Mouse (Mus musculus) urinary bladder, postnatal 4 days (tissue): ENCODE measurements around the gene Tmem120a.

Experiments used
- DNase-seq, 2 experiments: peaks; one replicate each; pipeline ENCODE4 v3.0.0; 2021 to 2022; ENCODE audit warnings: low spot score in 2 of 2

Tmem120a gene

DNA sequence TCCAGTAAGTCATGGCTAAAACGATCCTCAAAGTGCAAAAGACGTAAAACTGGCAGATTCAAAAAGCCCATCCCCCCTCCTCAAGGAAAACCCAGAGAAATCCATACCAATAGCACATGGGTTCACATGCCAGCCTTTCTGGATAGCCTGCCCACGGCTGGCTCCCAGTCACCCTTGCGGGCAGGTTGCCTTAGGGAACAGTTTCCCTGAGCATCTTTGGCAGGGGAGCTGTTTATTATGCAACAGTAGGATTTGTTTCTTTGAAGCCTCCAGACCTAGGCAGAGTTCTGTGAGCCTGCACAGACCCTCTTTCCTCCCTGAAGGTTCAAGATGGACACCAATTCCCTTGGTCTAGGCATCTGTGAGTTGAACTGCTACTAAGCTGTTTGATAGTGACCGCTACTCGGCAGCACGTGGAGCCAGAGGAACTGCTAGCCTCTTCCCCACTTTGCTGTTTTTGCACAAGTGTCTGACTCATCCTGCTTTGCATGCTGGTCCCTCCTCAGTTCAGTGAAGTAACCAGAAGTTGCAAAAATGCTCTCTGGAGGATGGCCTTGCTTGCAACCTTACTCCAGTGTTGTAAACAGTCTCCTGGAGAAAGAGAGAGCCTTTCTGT, 33.5 kb downstream of the Tmem120a start:
- DNase-seq: no peak

DNA sequence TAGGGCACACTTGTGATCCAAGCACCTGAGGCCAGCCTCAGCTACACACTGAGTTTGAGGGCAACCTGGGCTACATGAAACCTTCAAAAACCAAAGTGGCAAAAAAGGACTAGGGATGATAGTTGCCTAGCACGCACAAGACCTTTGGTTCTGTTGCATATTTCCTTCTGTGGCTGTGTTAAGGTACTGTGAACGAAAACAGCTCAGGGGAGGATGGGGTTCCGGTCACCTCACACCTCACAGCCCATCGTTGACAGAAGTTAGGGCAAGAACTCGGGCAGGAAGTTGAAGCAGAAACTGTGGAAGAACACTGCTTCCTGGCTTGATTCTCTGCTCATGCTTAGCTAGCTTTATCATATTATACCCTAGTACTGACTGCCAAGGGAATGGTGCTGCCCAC, 34.5 kb downstream of the Tmem120a start:
- no peak for DNase-seq

DNA sequence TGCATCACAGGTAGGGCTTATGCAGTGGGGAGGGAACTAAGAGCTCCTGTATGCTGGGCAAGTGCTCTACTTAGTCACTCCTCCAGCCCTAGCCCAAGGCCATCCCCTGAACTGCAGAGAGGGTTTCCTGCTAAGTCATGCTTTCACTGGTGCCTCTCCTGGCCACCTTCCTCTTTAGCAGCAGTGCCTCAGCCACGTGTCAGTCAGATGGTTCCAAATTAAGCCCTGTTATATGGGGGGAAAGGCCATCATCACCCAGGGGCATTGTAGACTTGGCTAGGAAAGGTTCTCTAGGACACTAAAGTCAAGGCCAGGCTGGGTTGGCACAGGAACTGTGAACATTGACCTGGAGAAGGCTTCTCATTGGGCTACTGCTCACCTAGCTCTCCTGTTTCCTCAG, 36.4 kb downstream of the Tmem120a start:
- DNase-seq: no peak

DNA sequence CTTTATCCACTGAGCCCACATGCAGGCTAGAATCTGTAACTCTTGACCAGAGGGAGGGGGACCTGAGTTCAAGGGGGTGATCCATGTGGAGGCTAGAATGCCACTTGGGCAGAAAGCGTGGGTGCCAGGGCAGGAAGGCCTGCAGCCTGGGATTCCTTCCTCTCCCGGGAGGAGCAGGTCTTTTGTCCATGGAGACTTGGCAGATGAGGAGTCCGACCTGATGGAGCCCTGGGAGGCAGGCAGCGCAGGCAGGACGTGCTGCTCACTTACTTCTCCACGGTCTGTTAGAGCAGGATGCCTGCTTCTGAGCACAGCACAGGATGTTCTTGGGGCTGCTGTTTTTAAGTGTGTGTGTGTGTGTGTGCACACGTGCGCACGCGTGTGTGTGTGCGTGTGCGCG, 37.2 kb downstream of the Tmem120a start:
- no peak for DNase-seq

DNA sequence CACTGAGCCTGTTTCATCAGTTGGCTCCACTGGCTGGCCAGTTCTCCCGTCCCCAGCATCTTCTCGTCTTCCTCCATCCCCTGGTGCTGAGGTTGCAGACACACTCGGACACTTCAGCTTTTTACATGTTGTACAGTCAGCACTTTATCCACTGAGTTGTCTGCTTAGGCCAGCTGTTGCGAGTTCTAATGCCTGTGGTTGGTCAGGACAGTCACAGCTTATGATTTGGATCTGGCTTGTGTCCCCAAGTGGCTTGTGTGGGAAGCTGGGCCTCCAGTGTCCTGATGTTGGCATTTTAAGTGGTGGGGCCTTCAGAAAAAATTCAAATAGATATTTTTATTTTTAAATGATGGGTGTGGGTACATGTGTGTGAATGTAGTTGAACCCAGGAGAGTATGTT, 38.9 kb downstream of the Tmem120a start:
- no peak for DNase-seq

DNA sequence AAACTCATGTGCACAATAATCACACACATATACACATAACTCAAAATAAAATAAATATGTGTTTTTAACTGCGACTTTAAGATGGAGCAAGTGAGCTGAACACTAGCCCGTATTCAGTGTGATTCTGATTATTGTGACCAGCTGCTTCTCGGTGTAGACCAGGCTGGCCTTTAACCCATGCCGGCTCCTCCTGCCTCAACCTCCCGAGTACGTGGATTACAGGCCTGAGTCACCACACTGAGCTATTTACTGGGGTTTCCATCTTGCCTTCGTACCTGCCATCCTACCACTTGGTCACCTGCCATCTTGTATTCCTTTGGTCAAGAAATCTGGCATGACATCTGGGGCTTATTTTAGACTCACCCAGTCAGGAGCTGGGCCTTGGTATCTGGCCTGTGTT, 40.8 kb downstream of the Tmem120a start:
- no peak for DNase-seq

DNA sequence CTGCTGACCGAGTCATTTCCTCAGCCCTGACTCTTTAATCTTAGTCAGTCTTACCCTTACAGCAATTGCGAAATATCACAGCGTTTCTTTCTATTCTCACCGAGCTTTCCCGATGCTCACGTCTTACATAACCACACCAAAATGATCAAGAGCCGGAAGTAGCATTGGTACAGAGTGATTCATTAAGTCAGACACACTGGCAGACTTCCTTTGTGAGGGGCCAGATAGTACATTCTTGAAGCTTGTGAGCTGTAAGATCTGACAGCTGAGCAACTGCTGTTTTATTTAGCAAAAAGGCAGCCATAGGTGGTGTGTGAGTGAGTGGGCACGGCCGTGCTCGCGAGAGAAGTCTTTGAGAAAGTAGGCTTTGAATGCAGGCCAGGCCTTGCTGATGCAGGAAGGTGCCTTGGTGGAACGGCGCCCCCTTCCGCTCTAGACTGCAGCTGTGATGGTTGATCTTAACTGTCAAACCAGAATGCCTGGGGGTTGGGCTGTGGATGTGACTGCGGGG, 41.5 kb downstream of the Tmem120a start:
- DNase-seq: no peak

DNA sequence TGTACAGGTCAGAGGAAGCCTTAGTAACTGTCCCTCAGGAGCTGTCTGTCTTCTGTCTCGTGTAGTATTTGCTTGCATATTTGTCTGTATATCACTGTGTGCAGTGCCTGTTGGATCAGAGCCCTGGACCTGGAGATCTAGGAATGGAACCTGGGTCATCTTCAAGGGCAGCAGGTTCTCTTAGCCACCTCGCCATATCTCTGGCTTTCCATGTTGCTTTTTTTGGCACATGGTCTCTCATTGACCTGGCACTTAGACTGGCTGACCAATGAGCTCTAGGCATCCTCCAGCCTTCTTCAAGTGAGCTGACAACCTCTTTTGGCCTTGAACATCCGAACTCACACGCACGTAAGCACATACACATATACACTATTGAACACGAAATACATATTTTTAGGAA, 42.1 kb downstream of the Tmem120a start:
- no peak for DNase-seq

DNA sequence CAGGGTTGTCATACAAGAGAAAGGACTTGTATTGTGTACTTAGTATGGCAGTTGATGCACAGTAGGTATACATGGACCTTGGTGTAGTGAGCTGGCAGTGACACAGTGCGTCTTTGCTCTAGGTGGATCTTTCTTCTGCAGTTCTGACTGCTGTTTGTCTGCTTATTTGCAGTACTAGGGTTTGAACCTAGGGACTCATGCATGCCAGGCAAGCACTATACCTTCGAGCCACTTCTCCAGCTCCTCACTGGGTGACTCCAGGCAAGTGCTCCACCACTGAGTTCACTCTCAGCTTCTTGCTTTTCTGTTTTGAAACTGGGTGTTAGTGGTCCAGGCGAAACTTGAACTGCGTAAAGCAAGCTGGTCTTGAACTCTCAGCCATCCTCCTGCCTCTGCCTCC, 42.6 kb downstream of the Tmem120a start:
- no peak for DNase-seq

DNA sequence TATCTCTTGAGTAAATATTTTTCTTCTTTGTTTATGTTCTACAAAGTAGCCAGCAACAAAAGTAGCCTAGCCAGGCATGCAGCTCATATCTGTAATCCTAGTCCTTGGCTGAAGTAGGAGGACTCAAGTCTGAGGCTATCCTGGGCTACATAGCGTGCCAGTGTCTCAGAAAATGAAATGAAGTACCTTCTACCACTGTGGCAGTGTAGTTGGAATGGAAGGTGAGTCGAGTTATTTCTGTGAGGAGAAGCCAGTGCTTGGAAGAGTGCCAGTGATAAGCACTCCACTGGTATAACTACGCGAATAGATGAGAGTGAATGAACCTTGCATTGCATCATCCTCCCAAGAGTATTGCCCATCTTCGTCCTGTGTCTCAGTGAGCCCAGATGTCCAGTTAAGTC, 46.5 kb downstream of the Tmem120a start:
- no peak for DNase-seq

DNA sequence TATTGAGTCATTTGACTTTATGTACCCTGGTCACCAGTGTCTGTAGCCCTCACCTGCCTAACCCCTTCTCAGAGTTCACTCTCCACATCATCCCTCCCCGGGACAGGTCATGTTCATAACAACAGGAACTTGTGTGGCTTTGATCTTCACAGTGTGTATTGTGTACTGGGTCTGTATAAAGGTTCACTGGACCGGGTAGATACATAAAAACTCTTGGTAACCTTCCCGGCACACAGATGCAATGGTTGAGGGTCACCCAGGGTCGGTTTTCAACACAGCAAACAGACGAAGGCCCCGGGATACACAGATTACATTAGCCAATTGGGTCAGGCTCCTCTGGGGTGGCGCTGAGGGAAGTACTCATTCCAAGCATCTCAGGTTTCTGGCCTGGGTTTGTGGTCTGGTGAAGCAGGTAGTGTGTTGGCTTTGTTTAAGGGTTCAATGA, 48.9 kb downstream of the Tmem120a start:
- no peak for DNase-seq

DNA sequence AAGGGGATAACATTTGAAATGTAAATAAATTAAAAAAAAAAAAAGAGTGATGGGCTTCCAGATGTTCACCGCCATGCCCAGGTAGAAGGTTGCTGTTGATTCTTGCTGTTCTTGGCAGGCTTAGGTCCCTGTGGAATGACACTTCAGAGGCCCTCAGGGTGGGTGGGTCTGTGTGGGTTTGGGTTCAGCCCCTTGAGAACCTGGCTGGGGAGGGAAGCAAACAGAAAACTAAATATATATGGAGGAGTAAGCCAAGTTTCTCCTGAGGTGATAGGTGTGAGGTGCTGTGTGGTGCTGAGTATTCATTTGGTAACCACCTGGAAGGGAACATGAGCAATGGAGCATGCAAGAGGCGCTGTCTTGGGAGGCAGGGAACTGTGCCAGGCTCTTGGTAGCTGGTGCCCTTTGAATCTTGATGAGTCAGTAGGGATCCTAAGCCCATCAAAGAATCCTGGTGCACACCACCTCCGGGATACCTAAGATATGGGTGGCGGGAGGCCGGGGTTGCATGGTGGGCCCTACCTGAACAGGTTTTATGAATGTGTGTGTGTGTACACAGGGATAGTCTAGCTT, 50.9 kb downstream of the Tmem120a start:
- DNase-seq: no peak

DNA sequence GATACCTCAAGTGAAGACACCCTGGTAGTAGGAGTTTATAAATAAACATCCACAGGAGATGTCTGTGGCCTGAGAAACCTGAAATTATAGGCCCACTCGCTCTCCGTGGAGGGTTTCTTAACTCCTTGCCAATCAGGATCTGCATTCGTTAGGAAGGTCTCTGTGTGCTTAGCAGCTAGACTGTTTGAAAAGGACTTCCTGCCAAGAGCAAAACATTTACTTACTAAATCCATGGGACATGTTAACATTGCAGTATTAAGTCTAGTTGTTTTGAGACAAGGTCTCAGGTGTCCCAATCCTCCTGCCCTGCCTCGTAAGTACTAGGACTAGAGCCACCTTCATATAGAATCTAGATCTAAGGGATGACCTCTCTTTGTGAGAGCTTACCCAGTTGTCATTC, 53.0 kb downstream of the Tmem120a start:
- no peak for DNase-seq

DNA sequence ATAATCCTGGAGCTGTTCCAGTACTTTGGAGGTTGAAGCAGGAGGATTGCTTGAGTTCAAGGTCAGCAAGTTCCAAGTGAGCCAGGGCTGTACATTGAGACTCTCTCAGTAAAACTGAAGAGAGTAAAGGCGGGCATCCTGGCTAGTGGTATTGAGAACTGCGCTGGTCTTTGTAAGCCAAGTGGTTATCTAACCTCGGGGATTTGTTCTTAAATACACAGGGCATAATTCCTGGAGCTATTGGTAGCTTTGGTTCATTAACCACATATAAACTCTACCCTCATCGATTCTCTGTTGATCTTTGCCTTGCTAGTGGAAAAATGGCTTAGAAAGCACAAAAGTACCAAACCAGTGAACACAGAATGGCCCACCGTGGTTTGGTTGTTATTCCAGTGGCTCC, 53.8 kb downstream of the Tmem120a start:
- DNase-seq: no peak
